Mouse (Mus musculus) right cerebral cortex, postnatal 10 days (tissue): ENCODE measurements around the gene Psma3.

ENCODE experiments used
- DNase-seq, 2 experiments: peaks; one replicate each; pipeline ENCODE4 v3.0.0; 2021; ENCODE audit warnings: low spot score in 2 of 2

The Psma3 gene

GRCm38 (mm10) chr12:70974441-70975266 is at the start of gene Psma3:
TSS of gene Psma3 (plus strand) at chr12:70974621.
- peak; percentile 95 to 96 for DNase-seq

- no peak for DNase-seq
Measured at GRCm38 (mm10) chr12:70929781-70930180, 44.6 kb upstream of the Psma3 start.

GRCm38 (mm10) chr12:70937150-70937549 is 37.3 kb upstream of the Psma3 start:
- peak; percentile 53 to 67 for DNase-seq

GRCm38 (mm10) chr12:70937571-70938384 is 36.6 kb upstream of the Psma3 start, which contains the start of gene Actr10:
TSS of gene Actr10 (plus strand) at chr12:70937857.
- DNase-seq: peak; percentile 97

GRCm38 (mm10) chr12:70940806-70941205 is 33.6 kb upstream of the Psma3 start:
- no peak for DNase-seq

GRCm38 (mm10) chr12:70944181-70944580 is 30.2 kb upstream of the Psma3 start:
- no peak for DNase-seq

GRCm38 (mm10) chr12:70946585-70947256 is 27.7 kb upstream of the Psma3 start:
- DNase-seq: no peak

GRCm38 (mm10) chr12:70958640-70959039 is 15.8 kb upstream of the Psma3 start:
- no peak for DNase-seq

GRCm38 (mm10) chr12:70967581-70967980 is 6.8 kb upstream of the Psma3 start:
- DNase-seq: no peak

GRCm38 (mm10) chr12:70968141-70968790 is 6.2 kb upstream of the Psma3 start:
- DNase-seq: peak; percentile 87

- peak; percentile 90 for DNase-seq
Measured at GRCm38 (mm10) chr12:70968791-70969307, 5.6 kb upstream of the Psma3 start.

GRCm38 (mm10) chr12:70969485-70970184 is 4.8 kb upstream of the Psma3 start:
- DNase-seq: peak; percentile 75 to 84

- no peak for DNase-seq
Measured at GRCm38 (mm10) chr12:70973831-70974230, 590 bp upstream of the Psma3 start.

- no peak for DNase-seq
Measured at GRCm38 (mm10) chr12:70975406-70975805, 985 bp downstream of the Psma3 start.

- no peak for DNase-seq
Measured at GRCm38 (mm10) chr12:70975891-70976290, 1.5 kb downstream of the Psma3 start.

- no peak for DNase-seq
Measured at GRCm38 (mm10) chr12:70978345-70978744, 3.9 kb downstream of the Psma3 start.

GRCm38 (mm10) chr12:70984855-70985550 is 10.6 kb downstream of the Psma3 start:
- no peak for DNase-seq

GRCm38 (mm10) chr12:70997225-70997624 is 22.8 kb downstream of the Psma3 start:
- DNase-seq: no peak

- peak in 1 of 2 experiments; percentile 42 for DNase-seq
Measured at GRCm38 (mm10) chr12:70999423-70999903, 25.0 kb downstream of the Psma3 start.

GRCm38 (mm10) chr12:71000344-71000743 is 25.9 kb downstream of the Psma3 start:
- no peak for DNase-seq
